Mouse (Mus musculus) embryonic facial prominence, embryonic 13.5 days (tissue): ENCODE measurements around the gene Hoxa5. TPM values are rescaled to one million over a fixed set of nuclear protein-coding genes. Genes with fewer than 3 reads are reported as not detected.

Experiments
- ATAC-seq: fragments of 200-750 bp; cut with Nextera tagmentation; 2 replicates; pipeline ENCODE4 v1.8.0; 2017; ENCODE audit warnings: low read depth; ENCODE audit not compliant: insufficient number of reproducible peaks, insufficient read depth, low FRiP score, low TSS enrichment
- H3K27ac ChIP-seq: fragments of 300-500 bp; sonication (generic); 2 replicates; pipeline ENCODE4 v1.5.1; 2015; ENCODE audit warnings: moderate library complexity, mild to moderate bottlenecking, inconsistent platforms
- H3K27me3 ChIP-seq: fragments of 300-500 bp; sonication (generic); 2 replicates; pipeline ENCODE4 v1.6.1; 2015; ENCODE audit warnings: mild to moderate bottlenecking, inconsistent platforms
- H3K36me3 ChIP-seq: fragments of 300-500 bp; sonication (generic); 2 replicates; pipeline ENCODE4 v1.6.1; 2015; ENCODE audit warnings: mild to moderate bottlenecking, inconsistent platforms
- H3K4me1 ChIP-seq: fragments of 300-500 bp; sonication (generic); 2 replicates; pipeline ENCODE4 v1.6.1; 2015; ENCODE audit warnings: inconsistent platforms
- H3K4me2 ChIP-seq: fragments of 300-500 bp; sonication (generic); 2 replicates; pipeline ENCODE4 v1.6.1; 2015; ENCODE audit warnings: moderate library complexity, mild to moderate bottlenecking, inconsistent platforms
- H3K4me3 ChIP-seq: fragments of 300-500 bp; sonication (generic); 2 replicates; pipeline ENCODE4 v1.5.1; 2015; ENCODE audit warnings: mild to moderate bottlenecking, inconsistent platforms
- H3K9ac ChIP-seq: fragments of 300-500 bp; sonication (generic); 2 replicates; pipeline ENCODE4 v1.6.1; 2015; ENCODE audit warnings: mild to moderate bottlenecking, inconsistent platforms
- H3K9me3 ChIP-seq: fragments of 300-500 bp; sonication (generic); 2 replicates; pipeline ENCODE4 v1.6.1; 2016; ENCODE audit warnings: inconsistent platforms
- WGBS: fragments of 180-500 bp; shearing (Covaris S2); methylation state at CpG from one replicate; pipeline ENCODE4 v1.1.7; 2015; ENCODE audit warnings: mixed read lengths; 5-methylcytosine and 5-hydroxymethylcytosine counted together
- polyA plus RNA-seq: library from polyadenylated mRNA; unstranded; fragments of >200 nt; fragmentation: Nextera tagmentation; extraction: Ambion mirVana; gene quantifications from 2 replicates; pipeline ENCODE4 v1.2.1, GENCODE M21; 2015

The Hoxa5 gene
- polyA plus RNA-seq, 1 experiment from 2014 or later = 4.8 TPM

- Histone ChIP-seq H3K27me3 (peaks cover 100% of the 10 kb centered on the region), H3K9me3 (no peaks in the 10 kb centered on the region), H3K36me3 (no peaks in the 10 kb centered on the region), H3K4me2 (no peak overlapping the region), H3K4me3 (no peak overlapping the region), H3K4me1 (peaks cover 12% of the 10 kb centered on the region), H3K9ac (no peak overlapping the region), H3K27ac (no peak overlapping the region)
- 3% methylated on average over 30 of the region's 30 CpGs for WGBS
- no peak for ATAC-seq
Observed at GRCm38 (mm10) chr6:52200073-52200750, 4.2 kb downstream of the Hoxa5 start.

GRCm38 (mm10) chr6:52197271-52197670, 7.1 kb downstream of the Hoxa5 start:
- no peak overlapping the region for H3K4me3 ChIP-seq
- H3K27me3 ChIP-seq = peaks cover 100% of the 10 kb centered on the region
- 2% methylated on average over 10 of the region's 10 CpGs for WGBS
- H3K27ac ChIP-seq = no peak overlapping the region
- H3K4me2 ChIP-seq = no peak overlapping the region
- no peak overlapping the region for H3K9ac ChIP-seq
- H3K4me1 ChIP-seq = peaks cover under 1% of the 10 kb centered on the region; the same call in 1 of the 2 replicates
- H3K9me3 ChIP-seq = no peaks in the 10 kb centered on the region
- H3K36me3 ChIP-seq = no peaks in the 10 kb centered on the region
- no peak for ATAC-seq

GRCm38 (mm10) chr6:52196811-52197210, 7.6 kb downstream of the Hoxa5 start:
- H3K36me3 ChIP-seq = no peaks in the 10 kb centered on the region
- WGBS = 3% methylated on average over 9 of the region's 9 CpGs
- no peak overlapping the region for H3K9ac ChIP-seq
- no peak for ATAC-seq
- H3K27me3 ChIP-seq = peaks cover 100% of the 10 kb centered on the region
- peaks cover 5% of the 10 kb centered on the region; the same call in 1 of the 2 replicates for H3K4me1 ChIP-seq
- no peaks in the 10 kb centered on the region for H3K9me3 ChIP-seq
- no peak overlapping the region for H3K27ac ChIP-seq
- no peak overlapping the region for H3K4me3 ChIP-seq
- no peak overlapping the region for H3K4me2 ChIP-seq

- Histone ChIP-seq H3K9ac (no peak overlapping the region), H3K36me3 (no peaks in the 10 kb centered on the region), H3K27ac (no peak overlapping the region), H3K4me2 (no peak overlapping the region), H3K4me3 (no peak overlapping the region), H3K27me3 (peaks cover 100% of the 10 kb centered on the region), H3K9me3 (no peaks in the 10 kb centered on the region), H3K4me1 (peaks cover 11% of the 10 kb centered on the region; the same call in 1 of the 2 replicates)
- no peak for ATAC-seq
- 4% methylated on average over 10 of the region's 10 CpGs for WGBS
Observed at GRCm38 (mm10) chr6:52194690-52195089, 9.7 kb downstream of the Hoxa5 start.

- Histone ChIP-seq H3K4me2 (peak overlapping the region; percentile 76), H3K9me3 (no peaks in the 10 kb centered on the region), H3K27ac (no peak overlapping the region), H3K4me1 (peaks cover 11% of the 10 kb centered on the region; the same call in 1 of the 2 replicates), H3K9ac (no peak overlapping the region), H3K27me3 (peaks cover 100% of the 10 kb centered on the region), H3K36me3 (no peaks in the 10 kb centered on the region), H3K4me3 (peak overlapping the region; percentile 47)
- under 1% methylated on average over 44 of the region's 55 CpGs for WGBS
- no peak for ATAC-seq
Observed at GRCm38 (mm10) chr6:52191860-52192550, 12.4 kb downstream of the Hoxa5 start.

- Histone ChIP-seq H3K9me3 (no peaks in the 10 kb centered on the region), H3K36me3 (no peaks in the 10 kb centered on the region), H3K27me3 (peaks cover 100% of the 10 kb centered on the region), H3K4me2 (peak within 1 kb of the TSS; percentile 76), H3K27ac (no peak within 1 kb of the TSS), H3K4me3 (peak within 1 kb of the TSS; percentile 47), H3K9ac (no peak within 1 kb of the TSS), H3K4me1 (peaks cover 11% of the 10 kb centered on the region; the same call in 1 of the 2 replicates)
- no peak for ATAC-seq
- 2% methylated on average over 90 of the region's 102 CpGs for WGBS
Observed at GRCm38 (mm10) chr6:52190906-52191810, 13.2 kb downstream of the Hoxa5 start, which contains the start of gene Hoxa4. Hoxa4 (minus strand) TSS chr6:52191753.

- Histone ChIP-seq H3K4me2 (no peak overlapping the region), H3K9me3 (no peaks in the 10 kb centered on the region), H3K4me3 (no peak overlapping the region), H3K4me1 (peaks cover 11% of the 10 kb centered on the region; the same call in 1 of the 2 replicates), H3K36me3 (no peaks in the 10 kb centered on the region), H3K27me3 (peaks cover 100% of the 10 kb centered on the region), H3K9ac (no peak overlapping the region), H3K27ac (no peak overlapping the region)
- WGBS = 2% methylated on average over 23 of the region's 23 CpGs
- no peak for ATAC-seq
Observed at GRCm38 (mm10) chr6:52190410-52190809, 14.0 kb downstream of the Hoxa5 start.

GRCm38 (mm10) chr6:52189909-52190308, 14.5 kb downstream of the Hoxa5 start:
- no peak for ATAC-seq
- H3K36me3 ChIP-seq = no peaks in the 10 kb centered on the region
- no peaks in the 10 kb centered on the region for H3K9me3 ChIP-seq
- H3K4me2 ChIP-seq = no peak overlapping the region
- 5% methylated on average over 8 of the region's 8 CpGs for WGBS
- peaks cover 11% of the 10 kb centered on the region; the same call in 1 of the 2 replicates for H3K4me1 ChIP-seq
- H3K27me3 ChIP-seq = peaks cover 100% of the 10 kb centered on the region
- no peak overlapping the region for H3K9ac ChIP-seq
- no peak overlapping the region for H3K27ac ChIP-seq
- no peak overlapping the region for H3K4me3 ChIP-seq

- Histone ChIP-seq H3K9ac (no peak overlapping the region), H3K4me2 (no peak overlapping the region), H3K9me3 (no peaks in the 10 kb centered on the region), H3K4me1 (peaks cover 11% of the 10 kb centered on the region; the same call in 1 of the 2 replicates), H3K27me3 (peaks cover 100% of the 10 kb centered on the region), H3K27ac (no peak overlapping the region), H3K36me3 (no peaks in the 10 kb centered on the region), H3K4me3 (no peak overlapping the region)
- WGBS = 8% methylated on average over 5 of the region's 5 CpGs
- ATAC-seq = no peak
Observed at GRCm38 (mm10) chr6:52189172-52189591, 15.2 kb downstream of the Hoxa5 start.

GRCm38 (mm10) chr6:52186500-52186899, 17.9 kb downstream of the Hoxa5 start:
- peaks cover 6% of the 10 kb centered on the region; the same call in 1 of the 2 replicates for H3K4me1 ChIP-seq
- no peaks in the 10 kb centered on the region for H3K36me3 ChIP-seq
- no peaks in the 10 kb centered on the region for H3K9me3 ChIP-seq
- H3K9ac ChIP-seq = no peak overlapping the region
- WGBS = 12% methylated on average over 1 of the region's 1 CpGs
- no peak overlapping the region for H3K27ac ChIP-seq
- H3K4me2 ChIP-seq = no peak overlapping the region
- no peak overlapping the region for H3K4me3 ChIP-seq
- H3K27me3 ChIP-seq = peaks cover 100% of the 10 kb centered on the region
- no peak for ATAC-seq

- H3K27me3 ChIP-seq = peaks cover 100% of the 10 kb centered on the region
- H3K27ac ChIP-seq = no peak overlapping the region
- no peaks in the 10 kb centered on the region for H3K36me3 ChIP-seq
- H3K9ac ChIP-seq = no peak overlapping the region
- ATAC-seq = no peak
- no peaks in the 10 kb centered on the region; the same call in 1 of the 2 replicates for H3K4me1 ChIP-seq
- no peak overlapping the region for H3K4me3 ChIP-seq
- H3K9me3 ChIP-seq = no peaks in the 10 kb centered on the region
- no peak overlapping the region for H3K4me2 ChIP-seq
- 10% methylated on average over 3 of the region's 3 CpGs for WGBS
Observed at GRCm38 (mm10) chr6:52185834-52186233, 18.6 kb downstream of the Hoxa5 start.
